Mouse (Mus musculus) stomach, embryonic 16.5 days (tissue): Measurements from ENCODE around the gene Acot11. TPM values are rescaled to one million over a fixed set of nuclear protein-coding genes. Genes with fewer than 3 reads are reported as not detected.

Source experiments
- ATAC-seq: fragments of 200-750 bp; cut with Nextera tagmentation; 2 replicates; pipeline ENCODE4 v1.8.0; 2017; ENCODE audit warnings: moderate number of reproducible peaks, moderate TSS enrichment; ENCODE audit not compliant: insufficient read depth, low FRiP score
- H3K27ac ChIP-seq: fragments of 300-500 bp; sonication (generic); 2 replicates; pipeline ENCODE4 v1.5.1; 2014; ENCODE audit warnings: low read length
- H3K27me3 ChIP-seq: fragments of 300-500 bp; sonication (generic); 2 replicates; pipeline ENCODE4 v1.6.1; 2014; ENCODE audit warnings: low read length, control low read depth, mixed read lengths; ENCODE audit not compliant: control insufficient read depth, insufficient read depth
- H3K36me3 ChIP-seq: fragments of 300-500 bp; sonication (generic); 2 replicates; pipeline ENCODE4 v1.6.1; 2014; ENCODE audit warnings: low read length; ENCODE audit not compliant: control insufficient read depth, insufficient read depth
- H3K4me1 ChIP-seq: fragments of 300-500 bp; sonication (generic); 2 replicates; pipeline ENCODE4 v1.6.1; 2014; ENCODE audit warnings: low read length, control low read depth, mixed read lengths; ENCODE audit not compliant: control insufficient read depth, insufficient read depth
- H3K4me2 ChIP-seq: fragments of 300-500 bp; sonication (generic); 2 replicates; pipeline ENCODE4 v1.6.1; 2014; ENCODE audit warnings: low read depth, low read length, mixed read lengths
- H3K4me3 ChIP-seq: fragments of 300-500 bp; sonication (generic); replicated peaks from 2 replicates; pipeline ENCODE4 v1.5.1; 2014; ENCODE audit warnings: mild to moderate bottlenecking, low read length
- H3K9ac ChIP-seq: fragments of 300-500 bp; sonication (generic); 2 replicates; pipeline ENCODE4 v1.6.1; 2014; ENCODE audit warnings: low read length
- H3K9me3 ChIP-seq: fragments of 300-500 bp; sonication (generic); replicated peaks from 2 replicates; pipeline ENCODE4 v1.6.1; 2016; ENCODE audit warnings: low read length, control low read depth; ENCODE audit not compliant: control insufficient read depth
- WGBS: fragments of 180-500 bp; shearing (Covaris S2); extraction: QIAGEN DNeasy Blood & Tissue Kit; methylation state at CpG from one replicate; pipeline ENCODE4 v1.1.7; 2014; 5-methylcytosine and 5-hydroxymethylcytosine counted together
- polyA plus RNA-seq: library from polyadenylated mRNA; unstranded; fragments of >200 nt; fragmentation: Nextera tagmentation; extraction: Ambion mirVana; gene quantifications from 2 replicates; pipeline ENCODE4 v1.2.1, GENCODE M21; 2015

The Acot11 gene
- polyA plus RNA-seq, 1 experiment from 2014 or later = 7.9 TPM

GRCm38 (mm10) chr4:106839254-106839834, 34.5 kb upstream of the Acot11 start:
- WGBS = under 1% methylated on average over 32 of the region's 32 CpGs
- Histone ChIP-seq H3K9ac (peak overlapping the region; percentile 92), H3K36me3 (no peaks in the 10 kb centered on the region), H3K4me3 (peak overlapping the region; percentile 62), H3K4me1 (peaks cover 49% of the 10 kb centered on the region), H3K27me3 (no peaks in the 10 kb centered on the region), H3K27ac (peak overlapping the region; percentile 97), H3K9me3 (no peaks in the 10 kb centered on the region), H3K4me2 (peak overlapping the region; percentile 100)
- ATAC-seq = peak; percentile 39; the same call in 1 of the 2 replicates

DNA sequence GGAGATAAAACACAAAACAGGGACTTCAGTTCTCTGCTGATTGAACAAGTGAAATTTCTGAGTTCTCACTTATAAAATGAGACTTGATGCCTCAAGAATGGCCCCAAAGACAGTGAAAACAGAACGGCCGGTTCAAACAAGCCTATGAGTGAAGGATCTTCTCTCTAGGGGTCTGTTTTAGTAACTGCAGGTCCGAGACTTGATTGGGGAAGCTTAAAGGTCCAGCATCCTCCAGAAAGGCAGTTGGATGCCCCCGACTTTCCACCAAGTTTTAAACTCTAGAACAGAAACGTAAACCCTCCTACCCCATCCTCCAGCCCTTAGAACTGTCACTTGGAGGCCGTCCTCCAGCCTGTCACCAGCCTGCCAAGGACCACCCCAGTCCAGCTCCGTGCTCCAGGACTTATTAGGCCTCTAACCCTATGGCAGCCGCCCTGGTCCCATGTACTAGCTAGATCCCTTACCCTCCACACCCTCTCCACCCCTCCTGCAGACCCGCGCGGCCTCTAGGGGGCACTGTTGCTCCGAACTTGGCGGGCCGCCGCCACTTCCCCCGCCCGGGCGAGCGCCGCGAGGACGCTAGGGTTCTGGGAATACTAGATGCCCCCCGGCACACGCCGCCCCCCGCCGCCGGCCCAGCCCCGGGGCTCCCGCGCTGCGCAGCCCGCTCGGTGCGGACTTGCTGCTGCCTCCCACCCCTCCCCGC, 33.9 kb upstream of the Acot11 start:
- Histone ChIP-seq H3K4me3 (peak overlapping the region; percentile 62), H3K36me3 (no peaks in the 10 kb centered on the region), H3K9ac (peak overlapping the region; percentile 92), H3K27ac (peak overlapping the region; percentile 97), H3K9me3 (no peaks in the 10 kb centered on the region), H3K4me1 (peaks cover 49% of the 10 kb centered on the region), H3K27me3 (no peaks in the 10 kb centered on the region), H3K4me2 (peak overlapping the region; percentile 100)
- ATAC-seq = peak; percentile 88
- WGBS = 2% methylated on average over 34 of the region's 36 CpGs

- H3K27ac ChIP-seq = peak overlapping the region; percentile 97
- peak overlapping the region; percentile 51 for H3K9ac ChIP-seq
- peak; percentile 42 for ATAC-seq
Observed at GRCm38 (mm10) chr4:106837964-106838363, 33.2 kb upstream of the Acot11 start.

DNA sequence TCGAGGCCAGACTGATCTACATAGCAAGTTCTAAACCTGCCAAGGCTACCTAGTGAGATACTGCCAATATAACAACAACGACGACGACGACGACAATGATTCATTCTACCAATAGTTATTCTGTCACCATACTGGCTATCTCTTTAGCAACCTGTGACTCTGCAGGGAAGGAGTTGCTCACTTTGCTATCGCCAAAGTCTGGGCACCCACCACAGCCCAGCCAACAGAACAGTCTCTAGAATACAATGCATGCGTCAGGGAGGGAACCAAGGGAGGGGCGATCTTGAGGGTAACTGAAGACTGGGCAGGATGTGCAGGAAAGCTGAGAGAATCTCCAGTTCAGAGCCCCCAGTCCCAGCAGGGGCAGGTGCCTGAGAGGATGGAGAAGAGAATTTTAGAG, 32.6 kb upstream of the Acot11 start:
- H3K4me1 ChIP-seq = peaks cover 40% of the 10 kb centered on the region
- ATAC-seq = no peak
- H3K36me3 ChIP-seq = no peaks in the 10 kb centered on the region
- 12% methylated on average over 9 of the region's 9 CpGs for WGBS
- H3K27ac ChIP-seq = peak overlapping the region; percentile 97; the same call in 1 of the 2 replicates
- no peaks in the 10 kb centered on the region for H3K27me3 ChIP-seq
- no peaks in the 10 kb centered on the region for H3K9me3 ChIP-seq
- peak overlapping the region; percentile 60 for H3K4me2 ChIP-seq
- H3K4me3 ChIP-seq = peak overlapping the region; percentile 37
- H3K9ac ChIP-seq = peak overlapping the region; percentile 51

More at GRCm38 (mm10) chr4:106837964-106838363, 33.2 kb upstream of the Acot11 start:
- 3% methylated on average over 17 of the region's 18 CpGs for WGBS
- Histone ChIP-seq H3K4me1 (peaks cover 43% of the 10 kb centered on the region), H3K4me2 (peak overlapping the region; percentile 60), H3K9me3 (no peaks in the 10 kb centered on the region), H3K4me3 (peak overlapping the region; percentile 37), H3K27me3 (no peaks in the 10 kb centered on the region), H3K36me3 (no peaks in the 10 kb centered on the region)

DNA sequence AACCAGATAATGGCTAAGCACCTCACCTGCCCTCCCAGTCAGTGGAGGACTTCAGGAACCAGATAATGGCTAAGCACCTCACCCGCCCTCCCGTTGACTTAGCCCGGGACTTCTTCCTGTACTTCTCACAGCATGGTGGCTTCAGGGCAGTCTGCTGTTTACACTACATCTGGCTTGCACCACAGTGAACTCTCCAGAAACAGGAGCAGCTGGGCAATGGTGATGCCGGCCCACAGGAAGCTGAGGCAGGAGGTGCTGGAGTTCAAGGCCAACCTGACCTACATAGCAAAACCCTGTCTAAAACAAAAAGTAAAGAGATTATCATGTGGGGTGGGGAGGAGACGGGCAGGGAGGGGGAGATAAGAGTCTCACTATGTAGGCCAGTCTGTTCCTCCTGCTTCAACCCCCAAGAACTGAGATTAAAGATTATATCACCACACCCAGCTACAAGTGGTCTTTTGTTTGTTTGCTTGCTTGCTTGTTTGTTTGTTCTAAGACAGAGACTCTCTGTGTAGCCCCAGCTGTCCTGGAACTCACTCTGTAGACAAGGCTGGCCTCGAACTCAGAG, 25.8 kb upstream of the Acot11 start:
- Histone ChIP-seq H3K4me3 (no peak overlapping the region), H3K4me2 (no peak overlapping the region), H3K4me1 (peaks cover 16% of the 10 kb centered on the region), H3K27me3 (no peaks in the 10 kb centered on the region), H3K9me3 (no peaks in the 10 kb centered on the region), H3K27ac (no peak overlapping the region), H3K36me3 (no peaks in the 10 kb centered on the region), H3K9ac (no peak overlapping the region)
- WGBS = 53% methylated on average over 6 of the region's 6 CpGs
- ATAC-seq = no peak

- H3K27me3 ChIP-seq = no peaks in the 10 kb centered on the region
- 1% methylated on average over 42 of the region's 42 CpGs for WGBS
- H3K9me3 ChIP-seq = no peaks in the 10 kb centered on the region
- no peaks in the 10 kb centered on the region for H3K36me3 ChIP-seq
- H3K4me1 ChIP-seq = peaks cover 20% of the 10 kb centered on the region
- peak; percentile 80 for ATAC-seq
- H3K9ac ChIP-seq = peak overlapping the region; percentile 61
- H3K4me3 ChIP-seq = peak overlapping the region; percentile 43
- peak overlapping the region; percentile 76 for H3K27ac ChIP-seq
- peak overlapping the region; percentile 54 for H3K4me2 ChIP-seq
Observed at GRCm38 (mm10) chr4:106827738-106828361, 23.1 kb upstream of the Acot11 start.

DNA sequence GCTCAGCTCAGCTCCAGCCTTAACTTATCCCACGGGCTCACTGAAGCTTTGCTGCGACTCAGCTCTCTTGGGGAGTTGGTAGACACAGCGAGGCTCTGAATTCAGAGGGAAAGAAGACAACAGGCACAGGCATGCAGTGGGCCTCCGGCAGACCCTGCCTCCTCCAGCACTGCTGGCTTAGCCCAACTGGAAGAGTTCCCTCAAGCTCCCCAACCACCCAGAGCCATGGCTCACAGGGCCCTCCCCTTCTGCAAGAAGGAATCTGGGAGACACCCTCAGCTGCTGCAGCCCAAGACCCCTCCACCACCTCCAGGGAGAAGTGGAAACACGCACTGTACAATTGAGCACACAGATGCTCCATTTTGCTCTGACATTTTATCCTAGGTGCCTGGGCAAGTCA, 20.4 kb upstream of the Acot11 start:
- H3K4me3 ChIP-seq = no peak overlapping the region
- peak overlapping the region; percentile 10; the same call in 1 of the 2 replicates for H3K27ac ChIP-seq
- no peak overlapping the region for H3K4me2 ChIP-seq
- H3K36me3 ChIP-seq = no peaks in the 10 kb centered on the region
- ATAC-seq = no peak
- no peak overlapping the region for H3K9ac ChIP-seq
- no peaks in the 10 kb centered on the region for H3K9me3 ChIP-seq
- WGBS = 53% methylated on average over 5 of the region's 5 CpGs
- peaks cover 20% of the 10 kb centered on the region for H3K4me1 ChIP-seq
- H3K27me3 ChIP-seq = no peaks in the 10 kb centered on the region

DNA sequence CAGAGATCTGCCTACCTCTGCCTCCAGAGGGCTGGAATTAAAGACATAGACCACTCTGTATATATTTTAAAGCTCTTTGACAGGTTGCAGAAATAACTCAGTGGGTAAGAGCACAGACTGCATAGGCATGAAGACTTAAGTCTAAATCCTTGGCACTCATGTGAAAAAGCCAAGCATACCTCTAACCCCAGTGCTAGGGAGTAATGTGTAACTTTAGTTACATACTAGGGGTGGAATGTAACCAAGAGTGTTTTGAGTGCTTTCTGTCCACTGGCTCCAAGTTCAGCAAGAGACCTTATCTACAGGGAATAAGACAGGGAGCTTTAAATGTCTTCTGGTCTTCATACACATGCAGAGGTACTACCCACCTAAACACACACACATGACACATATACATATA, 14.6 kb upstream of the Acot11 start:
- H3K27me3 ChIP-seq = no peaks in the 10 kb centered on the region
- no peak overlapping the region for H3K27ac ChIP-seq
- no peak for ATAC-seq
- no peaks in the 10 kb centered on the region for H3K9me3 ChIP-seq
- no peak overlapping the region for H3K4me2 ChIP-seq
- no peaks in the 10 kb centered on the region for H3K4me1 ChIP-seq
- no peaks in the 10 kb centered on the region for H3K36me3 ChIP-seq
- no peak overlapping the region for H3K9ac ChIP-seq
- no peak overlapping the region for H3K4me3 ChIP-seq

DNA sequence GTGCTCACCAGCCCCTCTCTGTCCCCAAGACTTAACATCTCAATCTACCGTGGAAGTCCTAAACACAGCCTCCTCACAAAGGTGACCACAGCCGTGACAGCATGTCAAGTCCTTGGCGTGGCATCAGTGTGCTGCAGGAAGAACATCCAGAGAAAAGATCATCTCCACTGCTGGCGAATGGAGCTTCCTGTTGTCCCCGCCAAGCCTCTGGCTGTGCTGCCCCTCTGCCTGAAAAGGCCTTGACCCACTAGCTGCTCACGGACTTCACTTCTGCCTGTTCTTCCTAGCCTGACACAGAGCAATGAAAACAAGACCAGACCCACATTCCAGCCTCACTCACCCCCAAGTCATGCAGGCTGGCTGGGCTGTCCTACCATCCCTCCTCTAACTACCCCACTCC, 13.5 kb upstream of the Acot11 start:
- H3K4me2 ChIP-seq = no peak overlapping the region
- ATAC-seq = no peak
- H3K4me1 ChIP-seq = no peaks in the 10 kb centered on the region
- H3K9ac ChIP-seq = no peak overlapping the region
- WGBS = 65% methylated on average over 6 of the region's 6 CpGs
- no peaks in the 10 kb centered on the region for H3K9me3 ChIP-seq
- H3K36me3 ChIP-seq = no peaks in the 10 kb centered on the region
- no peaks in the 10 kb centered on the region for H3K27me3 ChIP-seq
- no peak overlapping the region for H3K27ac ChIP-seq
- no peak overlapping the region for H3K4me3 ChIP-seq
